Mouse (Mus musculus) lung, postnatal 0 days (tissue): ENCODE results near the gene Scd1.

Experiments
- CTCF ChIP-seq: IDR thresholded peaks from 2 replicates; pipeline ENCODE4 v1.5.1; 2016; ENCODE audit warnings: antibody characterized with exemption, mild to moderate bottlenecking
- EP300 ChIP-seq: IDR thresholded peaks from 2 replicates; pipeline ENCODE4 v1.6.1; 2016; ENCODE audit warnings: antibody characterized with exemption, mild to moderate bottlenecking, control low read depth

GRCm38 (mm10) chr19:44400076-44400475 lies 7.6 kb downstream of the Scd1 start:
- TF ChIP-seq CTCF (no peak), EP300 (no peak)
